Mouse (Mus musculus): Measurements from ENCODE around the gene Flt3.

DNA sequence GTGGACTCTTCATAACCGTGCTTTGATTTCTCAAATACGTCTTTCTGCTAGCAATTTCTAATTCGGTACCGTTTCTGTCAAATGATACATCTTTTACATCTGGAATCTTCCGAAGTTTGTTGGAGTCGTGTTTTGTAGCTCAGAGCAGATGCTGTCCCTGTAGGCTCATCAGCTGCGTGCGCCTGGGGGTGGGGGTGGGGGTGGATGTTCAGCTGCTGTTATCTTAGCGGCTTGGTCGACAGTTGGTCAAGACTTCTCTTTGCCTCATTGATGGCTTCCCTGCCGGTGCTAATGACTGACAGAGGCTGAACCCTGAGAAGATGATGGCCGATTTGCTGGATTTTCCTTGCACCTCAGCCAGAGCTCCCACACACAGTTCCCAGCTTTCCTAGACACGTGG, 13.4 kb downstream of the Flt3 start:
- no peak for TF ChIP-seq GATA1 (IDR thresholded peaks at IDR 0.05; ENCODE audit: borderline replicate concordance, low read length)
- no peak for TF ChIP-seq FLI1 (IDR thresholded peaks at IDR 0.05; ENCODE audit: low read length)
